Mouse (Mus musculus) megakaryocyte, embryonic 14.5 days (primary cell): Measurements from ENCODE around the gene A1cf. TPM values are rescaled to one million over a fixed set of nuclear protein-coding genes. Genes with fewer than 3 reads are reported as not detected.

ENCODE experiments used
- H3K27me3 ChIP-seq: replicated peaks from 2 replicates; pipeline ENCODE3; 2012; ENCODE audit warnings: inconsistent platforms
- H3K36me3 ChIP-seq: replicated peaks from 2 replicates; pipeline ENCODE3; 2012; ENCODE audit warnings: low read length, inconsistent platforms, mixed read lengths
- H3K4me1 ChIP-seq: 2 replicates; pipeline ENCODE4 v1.6.1; 2012; ENCODE audit warnings: inconsistent platforms
- H3K4me3 ChIP-seq: replicated peaks from 2 replicates; pipeline ENCODE3; 2012; ENCODE audit warnings: moderate library complexity, mild to moderate bottlenecking, inconsistent platforms
- H3K9me3 ChIP-seq: 2 replicates; pipeline ENCODE4 v1.6.1; 2012; ENCODE audit warnings: inconsistent platforms
- FLI1 ChIP-seq: IDR thresholded peaks from 2 replicates; pipeline ENCODE4 v1.6.1; 2012; ENCODE audit warnings: low read length, inconsistent platforms, mixed read lengths
- GATA1 ChIP-seq: IDR thresholded peaks from 3 replicates; pipeline ENCODE4 v1.6.1; 2012; ENCODE audit warnings: mixed read lengths, low read length, inconsistent platforms, borderline replicate concordance
- polyA plus RNA-seq: library from polyadenylated mRNA; stranded (reverse); fragments of >175 nt; gene quantifications from 2 replicates; pipeline ENCODE4 v1.2.3, GENCODE M21; 2012; ENCODE audit warnings: low replicate concordance; ENCODE audit not compliant: insufficient read depth

A1cf gene
- polyA plus RNA-seq, 1 experiment = not detected

DNA sequence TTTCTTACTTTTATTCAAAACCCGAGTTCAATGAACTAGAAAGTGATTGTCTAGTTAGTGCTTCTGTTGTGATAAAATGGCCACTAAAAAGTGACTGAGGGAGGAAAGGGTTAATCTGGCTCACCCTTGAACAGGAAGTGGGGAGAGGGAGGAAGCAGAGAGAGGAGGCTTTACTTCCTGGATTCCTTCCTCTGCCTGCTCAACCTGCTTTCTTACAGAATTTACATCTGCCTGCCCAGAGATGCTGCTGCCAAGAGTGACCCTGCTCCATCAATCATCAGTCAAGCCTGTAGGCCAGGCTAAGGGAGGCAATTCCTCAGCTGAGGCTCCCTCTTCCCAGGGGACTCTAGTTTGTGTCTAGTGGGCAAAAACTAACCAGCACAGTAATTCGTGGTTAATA is 107.3 kb downstream of the A1cf start:
- Histone ChIP-seq H3K4me3 (no peak overlapping the region), H3K4me1 (peaks cover 21% of the 10 kb centered on the region), H3K27me3 (no peaks in the 10 kb centered on the region), H3K9me3 (no peaks in the 10 kb centered on the region), H3K36me3 (no peaks in the 10 kb centered on the region)
- TF ChIP-seq FLI1 = no peak
- no peak for TF ChIP-seq GATA1

DNA sequence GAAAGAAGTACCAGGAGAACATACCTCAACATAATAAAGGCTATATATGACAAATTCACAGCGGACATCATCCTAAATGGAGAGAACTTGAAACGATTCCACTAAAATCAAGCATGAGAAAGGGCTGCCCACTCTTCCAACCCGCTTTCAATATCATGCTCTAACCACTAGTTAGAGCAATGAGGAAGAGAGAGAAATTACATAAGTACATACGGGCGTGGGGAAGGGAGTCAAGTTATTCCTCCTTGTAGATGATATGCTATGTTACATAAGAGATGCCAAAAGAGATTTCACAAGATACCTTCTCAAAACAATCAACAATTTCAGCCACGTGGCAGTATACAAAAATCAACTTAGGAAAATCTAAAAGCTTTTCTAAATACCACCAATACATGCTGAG is 122.5 kb downstream of the A1cf start:
- Histone ChIP-seq H3K4me3 (no peak overlapping the region), H3K4me1 (no peaks in the 10 kb centered on the region), H3K36me3 (peaks cover 2% of the 10 kb centered on the region), H3K27me3 (no peaks in the 10 kb centered on the region), H3K9me3 (no peaks in the 10 kb centered on the region)
- TF ChIP-seq FLI1 (no peak), GATA1 (no peak)

DNA sequence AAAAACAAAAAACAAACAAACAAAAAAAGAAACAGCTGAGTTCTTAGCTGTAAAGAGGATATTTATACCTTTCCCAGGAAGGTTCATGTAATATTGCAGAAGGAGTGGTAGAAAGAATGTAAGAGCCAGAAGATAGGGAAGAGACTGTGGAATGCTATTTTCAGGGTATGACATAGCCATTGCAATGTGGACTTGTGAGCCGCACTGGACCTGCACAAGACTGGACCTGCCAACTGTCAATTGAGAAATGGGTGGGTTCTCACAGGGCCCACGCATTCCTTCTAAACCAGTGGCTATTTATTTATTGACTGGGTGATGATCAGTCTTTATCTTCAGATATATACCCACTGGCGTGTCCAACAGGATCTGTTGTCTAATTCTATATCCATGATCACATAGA is 128.4 kb downstream of the A1cf start:
- Histone ChIP-seq H3K4me3 (no peak overlapping the region), H3K4me1 (no peaks in the 10 kb centered on the region), H3K27me3 (no peaks in the 10 kb centered on the region), H3K9me3 (no peaks in the 10 kb centered on the region), H3K36me3 (peaks cover 2% of the 10 kb centered on the region)
- TF ChIP-seq FLI1 = no peak
- no peak for TF ChIP-seq GATA1

Other genes with a start within 250 kb of the A1cf start
- gene Prkg1, start 103.7 kb upstream of the A1cf start, polyA plus RNA-seq = 0.58 and 1.1 TPM in 2 replicates
- gene Asah2, start 239.4 kb downstream of the A1cf start, polyA plus RNA-seq = 0.48 TPM in 1 of 2 replicates, not detected in the other